Mouse (Mus musculus): ENCODE measurements around the gene Ubash3b. TPM values are rescaled to one million over a fixed set of nuclear protein-coding genes. Genes with fewer than 3 reads are reported as not detected.
A peak's percentile ranks its signal among the peaks of the same experiment; 100 is the strongest.

The Ubash3b gene
- polyA plus RNA-seq, 1 experiment from 2014 or later, result 11.3 TPM

DNA sequence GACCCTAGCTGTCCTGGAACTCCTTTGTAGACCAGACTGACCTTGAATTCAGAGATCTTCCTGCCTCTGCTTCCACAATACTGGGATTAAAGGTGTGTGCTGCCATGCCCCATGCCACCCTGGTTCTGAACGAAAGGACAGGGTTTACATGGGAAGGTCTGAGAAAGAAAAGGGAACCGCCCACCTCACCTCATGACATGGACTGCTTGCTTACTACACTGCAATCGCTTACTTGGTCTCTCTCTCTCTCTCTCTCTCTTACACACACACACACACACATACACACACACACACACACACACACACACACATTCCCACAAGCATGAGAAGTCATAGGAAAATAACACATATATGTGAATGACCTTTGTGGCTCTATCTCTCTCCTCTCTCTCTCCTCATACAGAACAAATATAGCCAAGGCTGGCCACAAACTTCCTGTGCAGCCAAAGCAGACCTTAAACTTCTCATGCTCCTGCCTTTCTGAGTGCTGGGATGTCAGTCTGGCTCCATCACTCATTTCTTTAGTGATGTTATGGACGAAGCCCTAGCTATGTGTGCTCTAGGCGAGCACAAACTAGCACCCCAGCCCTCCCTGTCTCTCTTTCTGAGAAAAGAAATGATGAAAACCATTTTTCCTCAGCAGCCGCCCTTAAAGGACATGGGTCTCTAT, 78.0 kb downstream of the Ubash3b start:
- ATAC-seq (ENCODE audit: insufficient number of reproducible peaks, insufficient read depth, low FRiP score, low TSS enrichment), result no peak
- H3K27me3 ChIP-seq, result no peaks in the 10 kb centered on the region
- H3K36me3 ChIP-seq, result no peaks in the 10 kb centered on the region
- no peak overlapping the region for H3K27ac ChIP-seq
- H3K9me3 ChIP-seq, result no peaks in the 10 kb centered on the region
- H3K4me3 ChIP-seq, result no peak overlapping the region
- no peak overlapping the region for H3K9ac ChIP-seq
- 82% methylated on average over 6 of the region's 6 CpGs for WGBS
- no peak overlapping the region for H3K4me2 ChIP-seq (replicated peaks)
- H3K4me1 ChIP-seq, result peaks cover 24% of the 10 kb centered on the region

GRCm38 (mm10) chr9:41082891-41083290, 78.6 kb downstream of the Ubash3b start:
- no peaks in the 10 kb centered on the region for H3K9me3 ChIP-seq
- no peak overlapping the region for H3K4me2 ChIP-seq (replicated peaks)
- no peaks in the 10 kb centered on the region for H3K27me3 ChIP-seq
- no peak overlapping the region for H3K4me3 ChIP-seq
- H3K27ac ChIP-seq, result no peak overlapping the region
- peaks cover 31% of the 10 kb centered on the region for H3K4me1 ChIP-seq
- H3K9ac ChIP-seq, result no peak overlapping the region
- H3K36me3 ChIP-seq, result no peaks in the 10 kb centered on the region
- WGBS, result 78% methylated on average over 3 of the region's 3 CpGs
- ATAC-seq (ENCODE audit: insufficient number of reproducible peaks, insufficient read depth, low FRiP score, low TSS enrichment), result no peak

DNA sequence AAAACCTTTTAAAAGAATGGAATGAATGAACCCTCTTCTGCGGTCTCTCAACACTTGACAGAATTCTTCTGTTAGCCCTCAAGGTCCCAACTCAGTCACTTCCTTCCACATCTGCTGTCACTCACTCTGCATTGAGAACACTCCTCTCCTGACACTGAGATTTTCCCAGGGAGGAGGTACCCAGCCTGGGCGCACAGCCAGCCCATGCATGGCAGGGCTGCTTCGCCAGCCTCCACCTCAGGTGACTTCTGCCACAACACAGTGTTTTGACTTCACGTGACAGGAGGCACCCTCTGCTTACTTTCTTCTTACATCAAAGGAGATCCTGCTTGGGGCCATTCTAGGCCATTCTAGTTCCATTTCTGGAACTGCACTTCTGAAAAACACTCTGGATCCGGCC, 80.6 kb downstream of the Ubash3b start:
- no peak overlapping the region for H3K4me2 ChIP-seq (replicated peaks)
- peaks cover 39% of the 10 kb centered on the region for H3K4me1 ChIP-seq
- no peak overlapping the region for H3K9ac ChIP-seq
- no peak overlapping the region for H3K4me3 ChIP-seq
- no peak overlapping the region for H3K27ac ChIP-seq
- ATAC-seq (ENCODE audit: insufficient number of reproducible peaks, insufficient read depth, low FRiP score, low TSS enrichment), result no peak
- no peaks in the 10 kb centered on the region for H3K36me3 ChIP-seq
- H3K27me3 ChIP-seq, result no peaks in the 10 kb centered on the region
- WGBS, result 81% methylated on average over 5 of the region's 5 CpGs
- no peaks in the 10 kb centered on the region for H3K9me3 ChIP-seq

- H3K27me3 ChIP-seq, result no peaks in the 10 kb centered on the region
- ATAC-seq (ENCODE audit: insufficient number of reproducible peaks, insufficient read depth, low FRiP score, low TSS enrichment), result no peak
- H3K36me3 ChIP-seq, result no peaks in the 10 kb centered on the region
- 0 out of 2 replicates have a peak overlapping the region, but pooled peaks have one; percentile 19 for H3K27ac ChIP-seq
- H3K4me3 ChIP-seq, result no peak overlapping the region
- WGBS, result 51% methylated on average over 14 of the region's 14 CpGs
- peaks cover 35% of the 10 kb centered on the region for H3K4me1 ChIP-seq
- no peak overlapping the region for H3K9ac ChIP-seq
- H3K4me2 ChIP-seq (replicated peaks), result no peak overlapping the region
- no peaks in the 10 kb centered on the region for H3K9me3 ChIP-seq
These were observed 81.9 kb downstream of the Ubash3b start for GRCm38 (mm10) chr9:41079428-41080155.

DNA sequence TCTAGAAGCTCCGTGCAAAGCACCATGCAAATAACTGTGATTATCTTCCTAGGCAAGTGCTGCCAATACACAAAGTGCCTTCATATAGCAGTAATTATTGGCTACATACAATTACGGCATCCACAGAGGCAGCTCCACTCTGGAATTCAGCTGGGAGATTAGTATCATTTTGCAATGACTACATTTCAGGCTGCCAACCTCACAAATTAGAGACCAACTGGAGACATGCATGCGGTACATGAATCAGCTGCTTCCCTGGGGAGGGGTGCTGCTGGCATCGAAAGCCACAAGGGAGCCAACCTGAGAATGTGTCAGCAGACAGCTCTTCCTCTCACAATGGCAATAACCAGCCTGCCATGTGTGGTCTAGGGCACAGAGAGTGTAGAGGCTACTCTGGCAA, 83.3 kb downstream of the Ubash3b start:
- H3K4me1 ChIP-seq, result peaks cover 27% of the 10 kb centered on the region
- H3K4me2 ChIP-seq (replicated peaks), result no peak overlapping the region
- H3K4me3 ChIP-seq, result no peak overlapping the region
- H3K9ac ChIP-seq, result no peak overlapping the region
- no peaks in the 10 kb centered on the region for H3K27me3 ChIP-seq
- no peak; the same call in 1 of the 2 replicates for ATAC-seq (ENCODE audit: insufficient number of reproducible peaks, insufficient read depth, low FRiP score, low TSS enrichment)
- peak overlapping the region; percentile 47; the same call in 1 of the 2 replicates for H3K27ac ChIP-seq
- no peaks in the 10 kb centered on the region for H3K9me3 ChIP-seq
- H3K36me3 ChIP-seq, result no peaks in the 10 kb centered on the region
- 59% methylated on average over 4 of the region's 4 CpGs for WGBS

GRCm38 (mm10) chr9:41076150-41076549, 85.3 kb downstream of the Ubash3b start:
- peaks cover 30% of the 10 kb centered on the region for H3K4me1 ChIP-seq
- no peaks in the 10 kb centered on the region for H3K9me3 ChIP-seq
- H3K4me3 ChIP-seq, result no peak overlapping the region
- H3K9ac ChIP-seq, result no peak overlapping the region
- WGBS, result 21% methylated on average over 4 of the region's 4 CpGs
- no peak overlapping the region for H3K27ac ChIP-seq
- no peaks in the 10 kb centered on the region for H3K36me3 ChIP-seq
- no peaks in the 10 kb centered on the region for H3K27me3 ChIP-seq
- H3K4me2 ChIP-seq (replicated peaks), result no peak overlapping the region
- no peak for ATAC-seq (ENCODE audit: insufficient number of reproducible peaks, insufficient read depth, low FRiP score, low TSS enrichment)

DNA sequence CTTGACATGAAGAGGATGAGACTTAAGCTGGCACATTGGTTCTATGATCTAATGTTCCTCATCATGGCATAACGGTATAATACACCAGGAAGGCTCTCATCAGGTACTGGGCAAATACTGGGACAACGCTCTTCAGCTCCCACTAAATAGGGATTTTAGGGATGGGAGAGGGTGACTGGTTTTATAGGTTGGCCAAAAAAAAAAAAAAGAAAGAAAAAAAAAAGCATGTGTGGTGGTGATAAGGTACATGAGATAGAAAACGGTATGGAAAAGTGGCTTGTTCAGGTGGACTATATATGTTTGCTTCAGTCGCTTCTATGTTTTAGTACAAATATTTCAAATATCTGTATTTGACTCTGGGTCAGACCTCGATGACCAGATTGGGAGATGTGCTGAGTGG, 86.0 kb downstream of the Ubash3b start:
- H3K4me1 ChIP-seq, result peaks cover 25% of the 10 kb centered on the region
- no peaks in the 10 kb centered on the region for H3K27me3 ChIP-seq
- no peaks in the 10 kb centered on the region for H3K9me3 ChIP-seq
- H3K9ac ChIP-seq, result no peak overlapping the region
- no peak for ATAC-seq (ENCODE audit: insufficient number of reproducible peaks, insufficient read depth, low FRiP score, low TSS enrichment)
- H3K36me3 ChIP-seq, result no peaks in the 10 kb centered on the region
- 94% methylated on average over 5 of the region's 5 CpGs for WGBS
- H3K4me3 ChIP-seq, result no peak overlapping the region
- no peak overlapping the region for H3K4me2 ChIP-seq (replicated peaks)
- H3K27ac ChIP-seq, result no peak overlapping the region

DNA sequence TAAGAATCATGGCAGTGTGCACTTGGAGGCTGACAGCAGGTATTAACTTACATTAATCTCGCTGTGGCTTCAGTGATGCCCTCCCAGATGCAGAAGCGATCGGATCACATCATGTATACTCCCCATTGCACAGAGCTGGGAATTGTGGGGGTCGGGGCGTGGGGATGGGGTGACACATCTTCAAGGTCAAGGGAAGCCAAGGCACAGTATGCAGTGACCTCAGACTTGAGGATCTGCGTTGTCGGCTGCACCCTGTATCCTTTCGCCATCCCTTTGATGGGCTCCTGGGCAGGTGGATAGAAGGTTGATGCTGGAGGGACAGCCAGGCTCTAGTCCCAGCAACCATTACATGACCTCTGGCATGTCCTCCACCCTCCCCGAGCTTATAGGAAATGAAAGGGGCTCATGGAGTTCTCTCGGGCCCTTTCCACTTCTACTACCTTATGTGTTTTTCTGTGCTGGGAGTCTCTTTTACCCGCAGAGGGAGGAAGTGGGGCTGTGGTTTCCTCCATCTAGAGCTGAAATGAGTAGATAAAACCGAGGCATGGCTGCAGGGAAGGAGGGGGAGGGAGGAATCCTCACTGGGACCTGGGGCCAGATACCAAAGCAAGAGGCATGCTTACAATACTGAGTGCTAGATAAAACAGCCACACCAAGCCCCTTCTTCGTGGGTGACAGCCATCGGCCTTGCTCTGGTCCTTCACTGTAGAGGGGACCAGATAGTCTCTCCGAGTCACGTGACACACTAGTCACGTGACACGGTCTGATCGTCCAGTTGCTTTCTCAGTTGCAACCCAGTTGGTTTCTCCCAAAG, 88.1 kb downstream of the Ubash3b start:
- no peak overlapping the region for H3K27ac ChIP-seq

DNA sequence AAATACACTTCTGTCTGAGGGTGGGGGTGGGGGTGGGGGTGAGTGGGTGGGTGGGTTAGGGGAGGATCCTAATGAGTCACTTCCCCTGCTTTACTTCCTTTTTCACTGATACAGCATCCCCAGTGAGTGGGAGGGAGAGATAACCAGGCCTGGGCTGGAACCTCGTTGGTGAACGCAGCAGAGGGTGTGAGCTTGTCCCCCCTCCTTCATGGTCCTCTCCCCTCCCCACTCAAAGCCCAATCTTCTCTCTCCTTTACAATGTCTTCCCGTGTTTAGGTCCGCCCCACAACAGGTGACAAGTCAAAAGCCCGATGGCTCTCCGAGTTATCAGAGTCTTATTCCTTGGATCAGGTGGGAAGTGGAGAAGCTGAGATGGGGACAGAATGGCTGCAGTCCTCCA, 88.7 kb downstream of the Ubash3b start:
- Histone ChIP-seq H3K9me3 (no peaks in the 10 kb centered on the region), H3K4me3 (no peak overlapping the region), H3K27me3 (no peaks in the 10 kb centered on the region), H3K27ac (no peak overlapping the region), H3K9ac (no peak overlapping the region), H3K36me3 (no peaks in the 10 kb centered on the region), H3K4me1 (peaks cover 13% of the 10 kb centered on the region), H3K4me2 (replicated peaks) (no peak overlapping the region)
- no peak for ATAC-seq (ENCODE audit: insufficient number of reproducible peaks, insufficient read depth, low FRiP score, low TSS enrichment)
- WGBS, result 83% methylated on average over 6 of the region's 6 CpGs

More for the DNA sequence above, 88.1 kb downstream of the Ubash3b start:
- no peaks in the 10 kb centered on the region for H3K36me3 ChIP-seq
- no peak for ATAC-seq (ENCODE audit: insufficient number of reproducible peaks, insufficient read depth, low FRiP score, low TSS enrichment)
- no peak overlapping the region for H3K9ac ChIP-seq
- H3K9me3 ChIP-seq, result no peaks in the 10 kb centered on the region
- H3K27me3 ChIP-seq, result no peaks in the 10 kb centered on the region
- H3K4me2 ChIP-seq (replicated peaks), result no peak overlapping the region
- H3K4me3 ChIP-seq, result no peak overlapping the region
- peaks cover 19% of the 10 kb centered on the region for H3K4me1 ChIP-seq
- 84% methylated on average over 19 of the region's 19 CpGs for WGBS

- ATAC-seq (ENCODE audit: insufficient number of reproducible peaks, insufficient read depth, low FRiP score, low TSS enrichment), result no peak
- 68% methylated on average over 3 of the region's 3 CpGs for WGBS
- Histone ChIP-seq H3K9me3 (no peaks in the 10 kb centered on the region), H3K36me3 (no peaks in the 10 kb centered on the region), H3K9ac (no peak overlapping the region), H3K4me1 (peaks cover 12% of the 10 kb centered on the region; the same call in 1 of the 2 replicates), H3K4me3 (no peak overlapping the region), H3K4me2 (replicated peaks) (no peak overlapping the region), H3K27ac (no peak overlapping the region), H3K27me3 (no peaks in the 10 kb centered on the region)
These were observed 89.5 kb downstream of the Ubash3b start for GRCm38 (mm10) chr9:41071906-41072511.

DNA sequence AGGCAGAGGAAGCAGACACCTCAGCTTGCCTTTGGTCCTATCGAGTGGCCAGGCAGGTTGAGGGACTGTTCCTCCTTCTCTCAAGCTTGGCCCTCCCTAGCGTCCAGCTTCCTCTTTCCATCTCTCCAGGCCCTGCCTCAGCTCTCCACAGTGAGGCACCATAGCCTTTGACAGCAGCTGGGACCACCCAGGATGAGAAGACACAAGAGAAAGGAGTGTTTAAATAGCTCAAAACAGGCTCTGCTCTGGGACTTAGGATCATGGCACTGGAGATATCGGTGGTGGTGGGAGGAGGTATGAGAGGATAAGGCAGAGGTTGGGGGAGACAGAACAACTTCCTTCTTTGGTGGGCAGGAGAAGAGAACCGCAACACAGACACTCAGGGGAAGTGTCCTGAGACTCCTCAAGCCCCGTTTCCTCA, 90.7 kb downstream of the Ubash3b start:
- H3K4me3 ChIP-seq, result no peak overlapping the region
- ATAC-seq (ENCODE audit: insufficient number of reproducible peaks, insufficient read depth, low FRiP score, low TSS enrichment), result no peak
- WGBS, result 69% methylated on average over 5 of the region's 5 CpGs

More for the DNA sequence above, 90.7 kb downstream of the Ubash3b start:
- Histone ChIP-seq H3K27me3 (no peaks in the 10 kb centered on the region), H3K36me3 (no peaks in the 10 kb centered on the region), H3K9ac (no peak overlapping the region), H3K4me2 (replicated peaks) (no peak overlapping the region), H3K9me3 (no peaks in the 10 kb centered on the region), H3K27ac (no peak overlapping the region), H3K4me1 (0 out of 2 replicates have a peak, but pooled peaks cover 5% of the 10 kb centered on the region)

Measured in embryonic facial prominence, embryonic 12.5 days (tissue).